Mouse (Mus musculus): ENCODE measurements around the gene Arhgef18.

GRCm38 (mm10) chr8:3345337-3345736 is 47.5 kb upstream of the Arhgef18 start:
- TF ChIP-seq POLR2A (IDR thresholded peaks at IDR 0.05; ENCODE audit: borderline replicate concordance, control insufficient read depth, low read depth, low read length) = no peak
- TF ChIP-seq CTCF (IDR thresholded peaks at IDR 0.05; ENCODE audit: control insufficient read depth, insufficient read depth, low read length) = no peak
